Mouse (Mus musculus): ENCODE data around the gene Gpr146.

- TF ChIP-seq CTCF (IDR thresholded peaks at IDR 0.05; ENCODE audit: low read depth, low read length) (no peak), POLR2A (IDR thresholded peaks at IDR 0.05; ENCODE audit: extremely low read depth, insufficient read depth, low read length) (no peak)
Measured at GRCm38 (mm10) chr5:139352317-139352716, 25.2 kb upstream of the Gpr146 start, which contains the start of gene Cyp2w1.
